Mouse (Mus musculus) cortical plate, adult 2 months (tissue): ENCODE results near the gene Pofut2. TPM values are rescaled to one million over a fixed set of nuclear protein-coding genes. Genes with fewer than 3 reads are reported as not detected.

Experiments
- H3K27ac ChIP-seq: fragments of 200-500 bp; 2 replicates; pipeline ENCODE4 v1.5.1; 2012; ENCODE audit warnings: low read length, control low read depth, inconsistent platforms; ENCODE audit not compliant: insufficient read depth
- H3K4me1 ChIP-seq: fragments of 200-500 bp; 2 replicates; pipeline ENCODE4 v1.6.1; 2011; ENCODE audit warnings: low read length; ENCODE audit not compliant: control insufficient read depth, insufficient read depth
- H3K4me3 ChIP-seq: fragments of 200-500 bp; 2 replicates; pipeline ENCODE4 v1.5.1; 2011; ENCODE audit warnings: mild to moderate bottlenecking, low read length, control low read depth; ENCODE audit not compliant: insufficient read depth
- CTCF ChIP-seq: fragments of 200-500 bp; IDR thresholded peaks from 2 replicates; pipeline ENCODE4 v1.5.1; 2011; ENCODE audit warnings: mild to moderate bottlenecking, control low read depth, low read length; ENCODE audit not compliant: insufficient read depth; ENCODE audit errors: extremely low read depth
- POLR2A ChIP-seq: fragments of 200-500 bp; IDR thresholded peaks from 2 replicates; pipeline ENCODE4 v1.6.1; 2011; ENCODE audit warnings: mild to moderate bottlenecking, low read length, control low read depth; ENCODE audit not compliant: insufficient read depth; ENCODE audit errors: extremely low read depth
- polyA plus RNA-seq: library from polyadenylated mRNA; depleted of rRNA; stranded (reverse); fragments of >200 nt; gene quantifications from 2 replicates; pipeline ENCODE4 v1.2.3, GENCODE M21; 2012

Pofut2 gene
- polyA plus RNA-seq, 1 experiment = 30.6 TPM

DNA sequence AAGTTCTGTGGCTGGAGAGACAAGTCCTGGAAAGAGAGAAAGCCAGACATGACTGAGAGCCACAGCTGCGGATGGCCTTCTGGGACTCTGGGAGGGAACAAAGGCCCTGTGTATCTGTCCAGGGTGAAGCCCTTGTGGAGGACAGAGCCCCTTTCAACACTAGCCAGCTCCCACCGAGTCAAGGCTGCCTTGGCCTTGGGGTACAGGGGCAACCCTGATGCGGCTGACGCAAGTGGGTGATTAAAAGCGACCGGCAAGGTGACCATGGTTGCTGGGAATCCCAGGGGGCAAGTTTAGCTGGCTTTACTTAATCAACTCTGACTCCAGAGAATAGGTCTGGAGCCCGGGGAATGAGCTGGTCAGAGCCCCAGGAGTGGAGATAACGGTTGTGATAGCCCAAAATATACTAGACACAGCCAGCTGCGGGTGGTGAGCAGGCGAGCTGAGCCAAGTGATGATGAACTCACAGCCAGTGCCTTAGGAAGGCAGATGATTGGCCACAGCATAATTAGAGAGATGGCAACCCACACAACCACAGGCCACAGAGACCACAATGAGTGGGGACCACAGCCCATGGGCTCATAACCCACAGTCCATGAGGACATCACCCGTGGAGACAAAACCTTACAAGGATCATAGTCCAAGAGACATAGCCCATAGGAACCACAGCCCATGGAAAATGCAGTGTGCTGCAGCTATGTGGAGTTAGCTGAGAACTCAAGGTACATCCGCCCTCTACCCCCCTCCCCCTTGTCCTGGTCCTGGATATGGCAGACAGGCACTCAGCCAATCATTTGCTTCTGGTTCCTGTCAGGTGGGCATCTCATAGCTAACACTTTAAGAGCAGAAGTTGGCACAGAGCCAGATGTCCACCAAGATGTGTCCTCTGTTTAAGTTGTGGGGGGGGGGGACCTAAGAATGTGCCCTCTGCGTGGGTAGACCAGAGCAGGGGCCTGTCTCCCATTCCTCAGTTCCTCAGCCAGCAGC, 29.1 kb upstream of the Pofut2 start:
- H3K27ac ChIP-seq = no peak overlapping the region
- no peaks in the 10 kb centered on the region for H3K4me1 ChIP-seq
- TF ChIP-seq CTCF (no peak), POLR2A (no peak)
- H3K4me3 ChIP-seq = no peak overlapping the region

DNA sequence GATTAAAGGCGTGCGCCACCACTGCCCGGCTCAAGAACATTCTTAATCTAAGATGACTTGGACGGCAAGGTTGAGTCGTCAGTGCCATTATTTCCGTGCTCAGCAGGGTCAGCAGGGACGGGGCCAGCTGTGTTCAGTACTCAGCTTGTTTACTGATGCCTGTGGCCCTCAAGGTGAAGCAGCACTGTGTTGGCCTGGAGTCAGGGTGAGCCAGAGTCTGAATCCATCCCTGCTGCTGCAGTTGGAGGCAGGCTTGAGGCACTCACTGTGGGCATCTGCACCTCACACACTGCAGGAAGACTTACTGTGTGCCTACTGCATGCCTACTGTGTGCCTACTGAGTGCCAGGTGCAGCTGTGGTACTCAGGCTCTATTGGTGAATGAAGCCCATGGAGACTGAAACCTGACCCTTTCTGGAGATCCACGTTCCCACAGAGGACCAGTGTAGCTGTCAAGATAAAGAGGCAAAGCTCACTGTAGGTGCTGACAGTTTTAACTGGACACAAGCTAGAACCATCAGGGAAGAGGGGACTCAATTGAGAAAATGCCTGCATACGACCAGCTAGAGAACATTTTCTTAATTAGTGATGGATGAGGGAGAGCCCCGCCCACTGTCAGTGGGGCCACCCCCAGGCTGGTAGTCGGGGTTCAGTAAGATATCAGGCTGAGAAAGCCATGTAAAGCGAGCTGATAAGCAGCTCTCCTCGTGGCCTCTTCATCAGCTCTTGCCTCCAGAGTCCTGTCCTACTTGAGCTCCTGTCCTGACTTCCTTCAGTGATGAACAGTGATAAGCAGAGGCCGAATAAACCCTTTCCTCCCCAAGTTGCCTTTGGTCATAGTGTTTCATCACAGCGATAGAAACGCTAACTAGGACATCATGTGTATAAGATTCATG, 26.9 kb upstream of the Pofut2 start:
- H3K4me3 ChIP-seq = no peak overlapping the region
- no peaks in the 10 kb centered on the region for H3K4me1 ChIP-seq
- no peak overlapping the region for H3K27ac ChIP-seq
- TF ChIP-seq POLR2A (no peak), CTCF (no peak)

DNA sequence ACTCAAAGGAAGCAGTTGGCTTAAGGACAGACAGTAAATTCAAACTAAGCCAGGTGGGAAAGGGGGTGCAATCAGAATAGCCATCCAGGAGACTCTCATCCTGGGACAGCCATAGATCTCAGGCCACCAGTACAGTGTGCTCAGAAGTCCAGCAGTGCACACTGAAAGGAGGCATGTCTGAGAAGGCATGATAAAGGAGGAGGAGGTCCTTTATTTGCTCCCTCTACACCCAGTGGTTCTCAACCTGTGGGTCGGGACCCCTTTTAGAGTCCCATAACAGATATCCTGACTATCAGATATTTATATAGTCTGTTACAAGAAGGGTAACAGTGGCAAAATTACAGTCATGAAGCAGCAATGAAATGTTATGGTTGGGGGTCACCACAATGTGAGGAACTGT, 25.8 kb upstream of the Pofut2 start:
- Histone ChIP-seq H3K4me3 (no peak overlapping the region), H3K4me1 (0 out of 2 replicates have a peak, but pooled peaks cover 3% of the 10 kb centered on the region), H3K27ac (no peak overlapping the region)
- TF ChIP-seq CTCF (no peak), POLR2A (no peak)

DNA sequence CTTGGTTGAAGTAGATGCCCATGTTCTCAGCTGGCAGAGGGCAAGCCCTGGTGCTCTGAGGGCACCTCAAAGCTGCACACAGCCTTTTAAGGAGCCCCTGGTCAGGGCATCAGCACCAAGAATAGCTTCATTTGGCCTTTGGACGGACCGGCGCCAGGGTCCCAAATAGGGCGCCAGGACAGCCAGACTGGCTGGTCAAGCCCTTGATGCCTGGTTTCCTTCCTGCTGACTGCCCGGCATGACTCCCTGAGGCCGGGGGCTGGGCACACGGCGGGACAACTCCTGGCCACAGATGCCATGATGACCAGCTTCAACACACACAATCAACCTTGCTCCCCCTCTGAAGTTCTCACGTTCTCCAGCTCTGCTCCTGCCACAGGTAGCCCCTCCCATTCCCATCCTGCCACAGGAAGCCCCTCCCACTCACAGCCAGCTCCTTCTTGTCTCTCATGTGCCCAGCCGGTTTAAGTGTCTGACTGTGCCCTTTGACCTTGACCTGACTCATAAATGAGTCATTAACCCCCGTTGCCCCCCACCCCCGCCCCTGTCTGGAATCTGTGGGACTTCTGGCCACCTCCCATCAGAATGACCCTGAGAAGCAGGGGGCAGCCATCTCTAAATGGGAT, 23.9 kb upstream of the Pofut2 start:
- H3K4me3 ChIP-seq = no peak overlapping the region
- no peak overlapping the region for H3K27ac ChIP-seq
- 0 out of 2 replicates have a peak, but pooled peaks cover 3% of the 10 kb centered on the region for H3K4me1 ChIP-seq
- TF ChIP-seq POLR2A (no peak), CTCF (no peak)

DNA sequence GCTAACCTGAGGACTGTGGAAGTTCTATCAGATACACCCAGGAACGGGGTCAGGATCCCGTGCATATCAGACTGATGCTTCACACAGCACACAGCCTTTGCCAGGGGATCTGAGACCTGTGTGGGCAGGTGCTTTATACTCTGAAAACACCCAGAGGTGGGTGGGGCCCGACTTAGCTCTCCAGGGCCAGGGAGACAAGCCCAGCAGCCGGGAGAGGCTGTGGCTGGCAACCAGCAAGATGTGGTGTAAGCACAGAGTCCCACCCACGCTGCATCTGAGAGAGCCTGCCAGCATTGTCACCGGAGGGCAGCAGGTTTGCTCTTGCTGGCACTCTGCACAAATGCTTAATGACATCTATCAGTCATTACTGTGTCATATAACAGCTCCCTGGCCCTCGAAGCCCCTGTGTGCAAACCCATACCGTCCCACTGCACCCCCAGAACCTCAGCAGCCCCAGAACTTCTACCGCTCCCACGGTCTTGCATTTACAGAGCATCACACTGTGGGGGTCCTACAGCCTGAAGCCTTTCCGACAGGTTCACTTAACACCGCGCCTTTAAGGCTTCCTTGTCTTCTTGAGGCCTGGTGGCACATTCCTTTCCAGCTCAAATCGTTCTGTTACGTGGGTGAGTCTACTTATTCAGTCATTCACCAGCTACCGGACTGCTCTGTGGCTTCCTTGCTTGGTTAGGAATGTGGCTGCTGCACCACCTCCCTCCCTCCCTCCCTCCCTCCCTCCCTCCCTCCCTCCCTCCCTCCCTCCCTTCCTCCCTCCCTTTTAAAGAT, 21.0 kb upstream of the Pofut2 start:
- TF ChIP-seq CTCF (no peak), POLR2A (no peak)
- Histone ChIP-seq H3K4me3 (no peak overlapping the region), H3K4me1 (0 out of 2 replicates have a peak, but pooled peaks cover 3% of the 10 kb centered on the region), H3K27ac (no peak overlapping the region)

- no peak for TF ChIP-seq POLR2A
- no peak for TF ChIP-seq CTCF
- 0 out of 2 replicates have a peak, but pooled peaks cover 3% of the 10 kb centered on the region for H3K4me1 ChIP-seq
- H3K4me3 ChIP-seq = no peak overlapping the region
- H3K27ac ChIP-seq = no peak overlapping the region
Measured at GRCm38 (mm10) chr10:77240764-77241163, 18.3 kb upstream of the Pofut2 start.

- Histone ChIP-seq H3K4me1 (0 out of 2 replicates have a peak, but pooled peaks cover 3% of the 10 kb centered on the region), H3K4me3 (no peak overlapping the region), H3K27ac (no peak overlapping the region)
- TF ChIP-seq POLR2A (no peak), CTCF (no peak)
Measured at GRCm38 (mm10) chr10:77242396-77242795, 16.6 kb upstream of the Pofut2 start.

DNA sequence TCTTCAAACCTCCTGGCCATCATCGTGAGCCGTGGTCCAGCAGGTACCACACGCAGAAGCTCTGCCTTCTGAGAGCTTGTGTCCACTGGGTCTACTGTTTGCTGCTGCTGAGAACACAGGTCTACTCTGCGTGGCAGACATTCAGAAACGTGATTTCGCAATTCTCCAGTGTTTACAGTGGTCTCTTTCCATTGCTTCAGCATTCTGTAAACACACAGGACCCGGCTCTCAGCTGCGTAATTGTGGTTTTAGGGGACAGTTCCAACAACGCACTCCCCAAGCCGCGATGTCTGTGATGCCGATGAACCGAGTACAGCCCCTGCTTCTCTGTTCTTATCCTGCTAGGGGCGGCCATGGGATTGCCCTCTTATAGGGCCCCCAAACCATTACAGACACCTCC, 16.1 kb upstream of the Pofut2 start:
- Histone ChIP-seq H3K4me3 (no peak overlapping the region), H3K27ac (no peak overlapping the region), H3K4me1 (no peaks in the 10 kb centered on the region)
- no peak for TF ChIP-seq CTCF
- no peak for TF ChIP-seq POLR2A
